Mouse (Mus musculus) brown adipose tissue, adult 24 weeks (tissue): ENCODE data around the gene Ltbp2. TPM values are rescaled to one million over a fixed set of nuclear protein-coding genes. Genes with fewer than 3 reads are reported as not detected.
A peak's percentile ranks its signal among the peaks of the same experiment; 100 is the strongest.

ENCODE experiments used
- H3K27ac ChIP-seq: fragments of 200-500 bp; replicated peaks from 2 replicates; pipeline ENCODE4 v1.5.1; 2012; ENCODE audit warnings: low read depth, mild to moderate bottlenecking, low read length
- H3K4me1 ChIP-seq: fragments of 200-500 bp; 2 replicates; pipeline ENCODE4 v1.6.1; 2012; ENCODE audit warnings: low read length, mixed read lengths; ENCODE audit not compliant: control insufficient read depth, insufficient read depth, insufficient read length
- H3K4me3 ChIP-seq: fragments of 200-500 bp; 2 replicates; pipeline ENCODE4 v1.5.1; 2012; ENCODE audit warnings: low read depth, mild to moderate bottlenecking, low read length, moderate library complexity; ENCODE audit not compliant: insufficient read depth
- polyA plus RNA-seq: library from polyadenylated mRNA; stranded (reverse); fragments of >200 nt; gene quantifications from 2 replicates; pipeline ENCODE4 v1.2.4, GENCODE M21; 2012; ENCODE audit not compliant: missing spikeins, insufficient read depth, insufficient read length

Ltbp2 gene
- polyA plus RNA-seq, 1 experiment: 32.5 TPM

- Histone ChIP-seq H3K4me3 (no peak overlapping the region), H3K27ac (no peak overlapping the region), H3K4me1 (0 out of 2 replicates have a peak, but pooled peaks cover 3% of the 10 kb centered on the region)
These were observed 17.9 kb downstream of the Ltbp2 start for GRCm38 (mm10) chr12:84858149-84859113.

GRCm38 (mm10) chr12:84857706-84858105, 18.6 kb downstream of the Ltbp2 start:
- Histone ChIP-seq H3K4me3 (no peak overlapping the region), H3K4me1 (0 out of 2 replicates have a peak, but pooled peaks cover 3% of the 10 kb centered on the region), H3K27ac (no peak overlapping the region)

- H3K4me1 ChIP-seq: 0 out of 2 replicates have a peak, but pooled peaks cover 3% of the 10 kb centered on the region
- no peak overlapping the region for H3K27ac ChIP-seq
- H3K4me3 ChIP-seq: no peak overlapping the region
These were observed 19.8 kb downstream of the Ltbp2 start for GRCm38 (mm10) chr12:84856532-84856931.

GRCm38 (mm10) chr12:84855084-84855625, 21.2 kb downstream of the Ltbp2 start:
- H3K4me1 ChIP-seq: 0 out of 2 replicates have a peak, but pooled peaks cover 3% of the 10 kb centered on the region
- H3K27ac ChIP-seq: 0 out of 2 replicates have a peak overlapping the region, but pooled peaks have one; percentile 14
- H3K4me3 ChIP-seq: no peak overlapping the region

DNA sequence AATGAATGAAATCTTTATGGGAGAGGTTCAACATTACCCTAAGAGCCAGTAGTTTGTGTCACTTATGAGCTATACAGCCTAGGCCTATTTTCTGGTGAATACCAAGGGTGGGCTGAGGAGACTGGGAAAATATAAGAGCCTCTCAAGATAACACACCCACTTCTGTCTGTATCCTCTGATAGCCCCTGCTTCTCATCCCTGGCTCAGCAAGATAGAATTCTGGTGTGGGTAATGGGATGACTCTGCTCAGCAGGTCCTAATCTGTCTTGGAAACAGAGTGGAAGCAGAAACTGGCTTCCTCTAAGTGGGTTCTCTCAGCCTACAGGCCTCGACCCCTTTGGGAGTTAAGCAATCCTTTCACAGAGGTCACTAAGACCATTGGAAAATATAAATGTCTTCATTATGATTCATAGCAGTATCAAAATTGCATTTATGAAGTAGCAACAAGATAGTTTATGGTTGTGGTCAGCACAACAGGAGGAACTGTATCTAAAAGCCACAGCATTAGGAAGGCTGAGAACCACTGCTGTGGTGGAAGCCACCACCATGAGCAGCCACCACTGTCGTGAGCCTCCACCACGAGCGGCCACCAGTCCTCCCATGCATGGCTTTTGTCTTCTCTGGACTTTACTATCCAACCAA, 21.8 kb downstream of the Ltbp2 start:
- Histone ChIP-seq H3K4me3 (no peak overlapping the region), H3K27ac (0 out of 2 replicates have a peak overlapping the region, but pooled peaks have one; percentile 14), H3K4me1 (0 out of 2 replicates have a peak, but pooled peaks cover 3% of the 10 kb centered on the region)

DNA sequence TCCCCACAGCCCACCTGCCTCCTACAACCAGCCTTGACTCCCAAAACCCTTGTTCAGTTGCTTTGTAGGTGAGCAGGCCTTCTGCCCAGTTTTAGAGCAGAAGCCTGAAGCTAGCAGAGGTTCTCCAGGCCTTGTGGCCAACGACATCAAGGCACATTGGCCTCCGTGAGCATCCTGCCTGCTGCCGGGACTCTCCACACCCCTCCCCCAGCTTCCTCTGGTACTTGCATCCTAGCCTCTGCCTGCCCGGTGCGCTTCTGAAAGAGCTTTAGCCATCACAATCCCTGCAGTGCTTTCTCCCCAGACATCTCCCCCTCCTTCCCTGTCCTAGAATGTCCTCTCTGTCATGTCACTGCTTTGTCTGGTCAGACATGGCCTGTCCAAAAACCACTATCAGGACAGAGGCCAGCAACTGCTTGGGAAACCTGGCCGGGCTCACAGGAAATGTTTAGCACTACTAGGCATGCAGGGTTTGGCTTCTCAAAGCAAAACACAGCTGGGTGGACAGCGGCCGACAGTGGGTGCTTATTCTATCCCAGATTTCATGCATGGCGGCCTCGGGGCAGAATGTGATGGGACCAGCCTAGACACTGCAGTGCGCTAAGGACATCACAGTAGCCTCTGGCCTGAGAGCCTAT, 24.8 kb downstream of the Ltbp2 start:
- Histone ChIP-seq H3K4me3 (no peak overlapping the region), H3K4me1 (0 out of 2 replicates have a peak, but pooled peaks cover 3% of the 10 kb centered on the region), H3K27ac (no peak overlapping the region)

DNA sequence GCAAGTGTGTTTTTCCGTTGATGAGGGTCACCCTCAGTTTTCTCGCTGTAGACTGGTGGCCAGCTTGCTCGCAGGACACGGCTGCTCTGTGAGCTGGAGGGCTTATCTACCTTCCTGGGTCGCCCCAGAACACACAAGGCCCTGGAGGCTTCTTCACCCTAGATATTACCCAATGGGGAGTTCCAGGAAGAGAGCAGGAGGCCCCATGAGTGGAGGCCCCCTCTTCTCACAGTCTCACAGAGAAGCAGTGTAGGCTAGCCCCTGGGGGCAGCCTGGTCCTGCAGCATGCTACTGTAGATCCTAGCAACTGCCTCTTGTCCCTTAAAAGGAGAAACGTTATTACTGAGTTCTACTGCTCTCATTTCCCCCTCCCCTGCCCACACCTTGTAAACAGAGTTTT, 28.4 kb downstream of the Ltbp2 start:
- Histone ChIP-seq H3K27ac (no peak overlapping the region), H3K4me1 (no peaks in the 10 kb centered on the region), H3K4me3 (no peak overlapping the region)

GRCm38 (mm10) chr12:84847480-84847879, 28.9 kb downstream of the Ltbp2 start:
- Histone ChIP-seq H3K4me1 (no peaks in the 10 kb centered on the region), H3K27ac (no peak overlapping the region), H3K4me3 (no peak overlapping the region)

DNA sequence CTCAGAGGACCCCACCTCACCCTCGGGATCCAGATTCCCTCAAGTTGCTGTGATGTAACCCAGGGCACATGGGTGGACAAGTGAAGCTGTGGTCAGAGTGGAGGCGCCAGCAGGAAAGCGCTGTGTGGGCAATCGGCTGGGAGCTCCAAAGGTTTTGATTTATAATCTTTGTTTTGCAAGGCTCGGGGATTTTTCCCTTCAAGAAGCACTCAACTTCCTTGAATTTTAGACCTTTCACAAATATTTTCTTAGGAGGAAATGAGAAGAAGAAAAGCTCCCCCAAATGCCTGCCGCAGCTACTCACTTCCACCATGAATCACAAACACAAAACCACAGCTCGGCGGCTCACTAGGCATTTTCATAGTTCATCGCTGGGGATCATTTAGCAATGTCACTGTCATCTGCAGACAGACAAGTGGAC, 29.7 kb downstream of the Ltbp2 start:
- Histone ChIP-seq H3K4me1 (no peaks in the 10 kb centered on the region), H3K4me3 (no peak overlapping the region), H3K27ac (no peak overlapping the region)

GRCm38 (mm10) chr12:84842706-84843105, 33.6 kb downstream of the Ltbp2 start:
- Histone ChIP-seq H3K4me1 (no peaks in the 10 kb centered on the region), H3K4me3 (no peak overlapping the region), H3K27ac (no peak overlapping the region)

DNA sequence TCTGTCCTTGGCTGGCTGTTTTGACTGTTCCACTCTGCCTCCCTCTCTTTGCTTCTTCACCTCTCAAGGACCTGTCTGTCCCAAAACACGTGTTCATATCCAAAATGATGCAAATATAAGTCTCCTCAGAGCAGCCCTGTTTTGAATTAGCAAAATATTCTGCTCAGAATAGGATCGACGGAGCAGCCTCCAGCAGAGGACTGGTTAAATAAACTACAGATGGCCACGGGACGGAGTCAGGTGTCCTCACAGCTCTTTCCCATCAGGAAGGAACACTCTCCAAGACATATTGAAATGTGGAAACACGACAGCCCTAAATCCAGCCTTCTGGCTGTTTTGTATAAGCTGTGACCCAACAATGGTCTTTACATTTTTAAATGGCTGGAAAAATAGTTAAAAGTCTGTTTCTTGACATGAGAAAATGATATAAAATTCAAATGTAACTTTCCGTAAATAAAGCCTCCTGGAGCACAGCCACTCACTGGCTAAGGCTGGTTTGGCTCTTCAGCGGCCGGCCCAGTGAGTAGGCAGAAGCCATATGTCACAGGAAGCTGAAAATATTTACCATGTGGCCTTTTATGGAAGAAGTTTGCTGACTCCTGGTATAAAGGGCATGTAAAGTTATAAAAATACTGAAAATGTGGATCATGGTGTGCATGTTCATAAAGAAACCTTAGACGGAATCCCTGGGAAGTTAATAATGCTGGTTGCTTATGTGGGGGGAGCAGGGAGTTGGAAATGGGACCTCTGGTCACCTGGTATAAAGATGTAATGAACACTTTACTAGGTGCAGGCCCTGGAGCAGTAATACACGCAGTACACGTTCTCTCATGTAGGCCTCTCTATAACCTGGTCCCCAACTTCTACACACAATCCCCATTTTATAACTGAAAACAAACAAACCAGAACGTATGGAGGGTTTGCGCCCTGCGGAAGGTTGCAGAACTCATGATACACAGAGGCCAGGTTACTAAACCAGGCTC, 34.9 kb downstream of the Ltbp2 start:
- no peak overlapping the region for H3K27ac ChIP-seq
- H3K4me3 ChIP-seq: no peak overlapping the region
- no peaks in the 10 kb centered on the region for H3K4me1 ChIP-seq

DNA sequence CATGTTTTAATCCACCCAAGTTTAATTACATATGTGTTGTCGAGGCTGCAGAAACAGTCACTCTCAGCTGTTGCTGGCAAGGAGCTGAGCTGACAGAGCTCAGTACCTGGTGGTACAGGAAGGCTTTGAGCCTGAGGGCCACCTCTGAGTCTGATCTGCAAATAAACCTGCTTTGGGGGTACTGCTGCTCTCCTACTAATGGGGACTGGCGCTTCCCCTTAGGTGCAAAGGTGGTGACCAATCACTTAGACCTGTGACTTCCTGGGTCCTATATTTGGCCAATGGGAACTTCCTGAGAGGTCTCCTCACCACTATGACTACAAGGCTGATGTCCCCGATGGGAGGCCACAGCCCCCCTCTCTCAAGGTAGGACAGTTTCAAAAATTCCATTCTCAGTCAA, 35.6 kb downstream of the Ltbp2 start:
- H3K4me3 ChIP-seq: no peak overlapping the region
- H3K4me1 ChIP-seq: no peaks in the 10 kb centered on the region
- no peak overlapping the region for H3K27ac ChIP-seq

DNA sequence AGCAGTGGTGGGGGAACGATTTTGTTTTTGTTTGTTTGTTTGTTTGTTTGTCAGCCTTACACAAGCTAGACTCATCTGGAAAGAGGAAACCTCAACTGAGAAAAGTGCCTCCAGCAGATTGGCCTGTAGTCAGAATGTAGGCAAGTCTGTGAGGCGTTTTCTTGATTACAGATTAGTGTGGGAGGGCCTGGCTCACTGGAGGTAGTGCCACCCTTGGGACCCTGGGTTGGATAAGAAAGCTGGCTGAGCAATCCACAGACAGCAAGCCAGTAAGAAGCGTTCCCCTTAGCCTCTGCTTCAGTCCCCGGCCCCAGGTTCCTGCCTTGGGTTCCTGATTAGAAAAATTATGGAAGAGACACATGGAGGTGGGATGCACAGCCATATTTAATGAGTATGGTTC, 36.4 kb downstream of the Ltbp2 start:
- no peaks in the 10 kb centered on the region for H3K4me1 ChIP-seq
- no peak overlapping the region for H3K27ac ChIP-seq

GRCm38 (mm10) chr12:84835626-84836025, 40.7 kb downstream of the Ltbp2 start:
- no peaks in the 10 kb centered on the region for H3K4me1 ChIP-seq
- H3K4me3 ChIP-seq: no peak overlapping the region
- H3K27ac ChIP-seq: no peak overlapping the region

More for the DNA sequence above, 36.4 kb downstream of the Ltbp2 start:
- H3K4me3 ChIP-seq: no peak overlapping the region
